Mouse (Mus musculus): ENCODE data around the gene Kcp. TPM values are rescaled to one million over a fixed set of nuclear protein-coding genes. Genes with fewer than 3 reads are reported as not detected.

The Kcp gene
- polyA plus RNA-seq, 1 experiment: 0.26 TPM

DNA sequence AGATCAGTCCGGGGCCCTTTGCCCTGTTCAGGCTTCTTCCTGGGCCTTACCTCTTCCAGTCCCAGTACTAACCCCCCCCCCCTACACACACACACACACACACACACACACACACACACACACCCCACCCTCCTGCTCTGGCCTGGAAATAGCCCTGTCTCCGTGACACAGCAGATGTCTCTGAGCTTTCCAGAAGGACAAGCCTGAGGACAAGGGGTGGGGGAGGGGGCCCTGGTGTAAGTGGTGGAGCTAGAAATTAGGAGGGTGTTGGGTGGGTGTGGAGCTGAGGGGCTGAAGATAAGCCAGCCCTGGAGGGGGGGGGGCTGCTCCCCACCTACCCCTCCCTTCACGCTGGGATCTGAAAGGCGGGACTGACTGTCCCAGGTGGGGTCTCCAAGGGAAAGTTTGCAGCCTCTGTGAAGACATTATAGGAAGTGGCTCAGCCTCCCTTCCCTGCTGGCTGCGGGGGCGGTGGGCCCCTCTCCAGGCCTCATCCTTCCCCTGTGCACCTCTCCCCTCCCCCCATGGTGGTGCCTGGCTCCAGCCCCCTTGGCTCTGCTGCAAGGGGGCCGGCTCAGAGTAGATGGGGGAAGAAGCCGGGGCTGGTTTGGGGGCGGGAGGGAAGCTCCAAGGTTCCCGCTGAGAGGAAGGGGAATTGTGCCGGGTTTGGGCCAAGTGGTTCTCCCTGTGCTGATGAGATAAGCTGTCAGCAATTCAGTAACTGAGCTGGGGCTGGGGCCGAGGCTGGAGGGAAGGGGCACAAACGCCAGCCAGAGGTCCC is 72.7 kb downstream of the Kcp start:
- Histone ChIP-seq H3K27me3 (ENCODE audit: control insufficient read depth, insufficient read depth, insufficient read length) (no peaks in the 10 kb centered on the region), H3ac (ENCODE audit: control insufficient read depth, insufficient read length) (peak overlapping the region; percentile 49), H3K79me2 (ENCODE audit: control insufficient read depth, insufficient read depth) (peaks cover 44% of the 10 kb centered on the region), H3K4me2 (ENCODE audit: low read depth) (peak overlapping the region; percentile 86), H3K36me3 (ENCODE audit: control insufficient read depth, insufficient read depth) (peaks cover 29% of the 10 kb centered on the region), H3K4me3 (peak overlapping the region; percentile 100)
- TF ChIP-seq E2F4 (IDR thresholded peaks at IDR 0.05; ENCODE audit: insufficient read depth) (no peak), MYOG (IDR thresholded peaks at IDR 0.05; ENCODE audit: control insufficient read depth in 1 of 3, insufficient read depth in 1 of 3, insufficient read length in 2 of 3, low read depth in 2 of 3) (peak in 1 of 3 experiments; percentile 35), MYOD1 (IDR thresholded peaks at IDR 0.05; ENCODE audit: control insufficient read depth in 1 of 3, insufficient read length in 2 of 3, low read depth in 2 of 3) (peak in 1 of 3 experiments; percentile 34)

GRCm38 (mm10) chr6:29433804-29434795 is 73.7 kb downstream of the Kcp start:
- peaks cover 21% of the 10 kb centered on the region for H3K36me3 ChIP-seq (ENCODE audit: control insufficient read depth, insufficient read depth)
- H3ac ChIP-seq (ENCODE audit: control insufficient read depth, insufficient read length): peak overlapping the region; percentile 49
- H3K4me2 ChIP-seq (ENCODE audit: low read depth): peak overlapping the region; percentile 86
- H3K4me3 ChIP-seq: peak overlapping the region; percentile 100
- no peaks in the 10 kb centered on the region for H3K27me3 ChIP-seq (ENCODE audit: control insufficient read depth, insufficient read depth, insufficient read length)
- TF ChIP-seq TCF12 (IDR thresholded peaks at IDR 0.05; ENCODE audit: insufficient read depth, poor library complexity, severe bottlenecking) (no peak), USF1 (IDR thresholded peaks at IDR 0.05; ENCODE audit: low read depth) (no peak), REST (IDR thresholded peaks at IDR 0.05; ENCODE audit: insufficient read depth, insufficient read length) (no peak), POLR2AphosphoS2 (IDR thresholded peaks at IDR 0.05; ENCODE audit: insufficient read length, low read depth) (peak; percentile 82), E2F4 (IDR thresholded peaks at IDR 0.05; ENCODE audit: insufficient read depth) (no peak), MAX (IDR thresholded peaks at IDR 0.05; ENCODE audit: low read depth) (no peak), POLR2A (IDR thresholded peaks at IDR 0.05; ENCODE audit: insufficient read length, low read depth) (peak; percentile 79), SRF (IDR thresholded peaks at IDR 0.05; ENCODE audit: control insufficient read depth, insufficient read length, low read depth) (no peak), MYOD1 (IDR thresholded peaks at IDR 0.05; ENCODE audit: control insufficient read depth in 1 of 3, insufficient read length in 2 of 3, low read depth in 2 of 3) (peak in 1 of 3 experiments; percentile 45), MYOG (IDR thresholded peaks at IDR 0.05; ENCODE audit: control insufficient read depth in 1 of 3, insufficient read depth in 1 of 3, insufficient read length in 2 of 3, low read depth in 2 of 3) (peak in 1 of 3 experiments; percentile 30), CEBPB (IDR thresholded peaks at IDR 0.05; ENCODE audit: insufficient read depth, poor library complexity, severe bottlenecking) (no peak)
- H3K79me2 ChIP-seq (ENCODE audit: control insufficient read depth, insufficient read depth): peaks cover 44% of the 10 kb centered on the region

DNA sequence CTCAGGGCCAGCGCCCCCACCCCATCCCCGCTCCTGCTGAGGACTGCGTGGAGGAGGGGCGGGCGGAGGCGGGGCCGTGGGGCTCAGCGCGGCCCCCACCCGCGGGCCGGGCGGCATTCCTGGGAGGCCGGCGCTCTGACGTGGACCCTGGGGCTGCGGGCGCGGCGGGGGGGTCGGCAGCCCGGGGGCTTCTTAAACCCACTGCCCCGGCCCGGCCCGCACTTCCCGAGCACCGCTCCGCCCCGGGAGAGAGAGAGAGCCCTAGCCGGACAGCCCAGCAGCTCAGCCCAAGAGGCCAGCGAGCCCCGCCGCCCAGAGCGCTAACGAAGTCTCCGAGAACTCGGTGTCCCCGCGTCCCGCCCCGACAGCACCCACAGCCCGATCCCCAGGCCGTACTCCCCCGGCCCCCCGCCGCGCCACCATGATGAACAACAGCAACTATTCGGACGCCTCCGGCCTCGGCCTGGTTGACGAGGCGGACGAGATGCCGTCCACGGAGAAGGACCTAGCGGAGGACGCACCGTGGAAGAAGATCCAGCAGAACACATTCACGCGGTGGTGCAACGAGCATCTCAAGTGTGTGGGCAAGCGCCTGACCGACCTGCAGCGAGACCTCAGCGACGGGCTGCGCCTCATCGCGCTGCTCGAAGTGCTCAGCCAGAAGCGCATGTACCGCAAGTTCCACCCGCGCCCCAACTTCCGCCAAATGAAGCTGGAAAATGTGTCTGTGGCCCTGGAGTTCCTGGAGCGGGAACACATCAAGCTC is 74.5 kb downstream of the Kcp start, which contains the start of gene Flnc:
Flnc (plus strand) TSS at position 219 of the 766 bp plus-strand sequence.
- peaks cover 13% of the 10 kb centered on the region for H3K36me3 ChIP-seq (ENCODE audit: control insufficient read depth, insufficient read depth)
- TF ChIP-seq E2F4 (IDR thresholded peaks at IDR 0.05; ENCODE audit: insufficient read depth) (no peak), MAX (IDR thresholded peaks at IDR 0.05; ENCODE audit: low read depth) (no peak), MYOG (IDR thresholded peaks at IDR 0.05; ENCODE audit: control insufficient read depth in 1 of 3, insufficient read depth in 1 of 3, insufficient read length in 2 of 3, low read depth in 2 of 3) (peak in 1 of 3 experiments; percentile 45), POLR2AphosphoS2 (IDR thresholded peaks at IDR 0.05; ENCODE audit: insufficient read length, low read depth) (peak; percentile 56), TCF12 (IDR thresholded peaks at IDR 0.05; ENCODE audit: insufficient read depth, poor library complexity, severe bottlenecking) (no peak), POLR2A (IDR thresholded peaks at IDR 0.05; ENCODE audit: insufficient read length, low read depth) (peak; percentile 75), USF1 (IDR thresholded peaks at IDR 0.05; ENCODE audit: low read depth) (no peak), MYOD1 (IDR thresholded peaks at IDR 0.05; ENCODE audit: control insufficient read depth in 1 of 3, insufficient read length in 2 of 3, low read depth in 2 of 3) (peak in 1 of 3 experiments; percentile 50), TCF3 (IDR thresholded peaks at IDR 0.05; ENCODE audit: insufficient read length, low read depth) (peak; percentile 25)
- no peaks in the 10 kb centered on the region for H3K27me3 ChIP-seq (ENCODE audit: control insufficient read depth, insufficient read depth, insufficient read length)
- peak within 1 kb of the TSS; percentile 49 for H3ac ChIP-seq (ENCODE audit: control insufficient read depth, insufficient read length)
- peaks cover 44% of the 10 kb centered on the region for H3K79me2 ChIP-seq (ENCODE audit: control insufficient read depth, insufficient read depth)
- H3K4me2 ChIP-seq (ENCODE audit: low read depth): peak within 1 kb of the TSS; percentile 86
- H3K4me3 ChIP-seq: peak within 1 kb of the TSS; percentile 100

- H3K36me3 ChIP-seq (ENCODE audit: control insufficient read depth, insufficient read depth): peaks cover 8% of the 10 kb centered on the region
- H3K4me2 ChIP-seq (ENCODE audit: low read depth): peak overlapping the region; percentile 86
- TF ChIP-seq MYOG (IDR thresholded peaks at IDR 0.05; ENCODE audit: control insufficient read depth in 1 of 3, insufficient read depth in 1 of 3, insufficient read length in 2 of 3, low read depth in 2 of 3) (peak in 1 of 3 experiments; percentile 5), TCF12 (IDR thresholded peaks at IDR 0.05; ENCODE audit: insufficient read depth, poor library complexity, severe bottlenecking) (no peak)
- H3K4me3 ChIP-seq: peak overlapping the region; percentile 100
- H3K27me3 ChIP-seq (ENCODE audit: control insufficient read depth, insufficient read depth, insufficient read length): no peaks in the 10 kb centered on the region
- peaks cover 39% of the 10 kb centered on the region for H3K79me2 ChIP-seq (ENCODE audit: control insufficient read depth, insufficient read depth)
- H3ac ChIP-seq (ENCODE audit: control insufficient read depth, insufficient read length): peak overlapping the region; percentile 49
Observed at GRCm38 (mm10) chr6:29432676-29433037, 75.1 kb downstream of the Kcp start.

Measured in myocyte (in vitro differentiated cells).